Mouse (Mus musculus): ENCODE measurements around the gene Itfg2.

Gene Itfg2

DNA sequence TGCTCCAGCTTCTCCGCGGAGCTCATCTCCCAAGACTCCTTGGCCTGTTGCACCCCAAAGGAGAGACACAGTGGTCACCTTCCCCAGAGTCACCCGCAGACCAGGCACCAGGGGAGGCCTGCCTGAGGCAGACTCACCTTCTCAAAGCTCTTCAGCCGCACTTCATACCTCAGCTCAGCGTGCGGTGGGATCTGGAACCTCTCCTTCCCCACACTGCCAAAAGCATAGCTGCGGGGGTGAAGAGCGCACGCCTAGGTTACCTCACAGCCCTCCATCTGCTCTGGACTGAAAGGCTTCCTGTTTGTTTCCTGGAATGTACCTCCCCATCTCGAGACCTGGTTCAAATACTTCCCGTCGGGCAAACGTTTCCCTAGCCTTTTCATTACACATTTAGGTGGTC is 8.8 kb upstream of the Itfg2 start:
- DNase-seq (ENCODE audit: low spot score) = no peak

DNA sequence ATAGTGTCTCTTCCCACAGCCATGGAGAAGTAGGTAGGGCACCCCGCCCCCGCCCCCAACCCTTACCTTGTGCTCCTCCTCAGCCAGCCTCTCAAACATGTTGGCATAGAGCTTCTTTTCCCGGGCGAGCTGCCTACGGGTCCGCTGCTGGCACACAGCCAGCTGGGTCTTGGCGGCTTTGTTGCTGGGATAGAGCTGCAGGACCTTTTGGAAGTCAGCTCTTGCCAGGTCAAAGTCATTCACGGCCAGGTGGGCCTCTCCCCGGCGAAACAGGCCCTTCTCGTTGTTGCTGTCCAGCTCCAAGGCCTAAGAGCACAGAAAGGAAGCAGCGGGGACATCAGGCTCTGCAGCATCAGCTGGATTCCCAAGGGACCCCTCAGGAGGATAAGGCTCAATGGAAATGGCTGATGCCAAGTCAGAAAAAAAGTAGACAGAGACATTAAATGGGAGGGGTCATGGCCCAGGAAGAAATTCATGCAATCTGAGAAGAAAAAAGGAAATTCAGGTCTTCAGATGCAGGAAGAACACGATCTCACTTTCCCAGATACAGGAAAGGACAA is 7.7 kb upstream of the Itfg2 start:
- no peak for DNase-seq (ENCODE audit: low spot score)

GRCm38 (mm10) chr6:128429826-128430225 is 5.1 kb upstream of the Itfg2 start:
- no peak for DNase-seq (ENCODE audit: low spot score)

DNA sequence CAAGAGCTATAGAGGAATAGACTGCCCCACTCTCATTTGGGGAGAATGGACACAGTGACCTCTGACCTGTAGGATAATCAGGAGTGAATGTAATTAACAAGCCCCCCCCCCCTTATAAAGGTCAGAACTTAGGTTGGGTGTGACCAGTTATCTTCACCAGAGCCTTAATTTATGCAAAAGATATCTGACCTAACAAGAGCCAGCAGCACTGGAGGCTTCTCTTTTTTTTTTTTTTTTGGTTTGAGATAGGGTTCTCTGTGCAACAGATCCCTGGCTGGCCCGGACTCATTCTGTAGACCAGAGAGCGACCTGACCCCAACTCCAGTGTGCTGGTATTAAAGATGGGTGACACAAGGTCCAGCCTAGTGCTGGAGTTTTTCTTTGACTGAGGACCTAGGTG is 4.6 kb upstream of the Itfg2 start:
- DNase-seq (ENCODE audit: low spot score) = no peak

DNA sequence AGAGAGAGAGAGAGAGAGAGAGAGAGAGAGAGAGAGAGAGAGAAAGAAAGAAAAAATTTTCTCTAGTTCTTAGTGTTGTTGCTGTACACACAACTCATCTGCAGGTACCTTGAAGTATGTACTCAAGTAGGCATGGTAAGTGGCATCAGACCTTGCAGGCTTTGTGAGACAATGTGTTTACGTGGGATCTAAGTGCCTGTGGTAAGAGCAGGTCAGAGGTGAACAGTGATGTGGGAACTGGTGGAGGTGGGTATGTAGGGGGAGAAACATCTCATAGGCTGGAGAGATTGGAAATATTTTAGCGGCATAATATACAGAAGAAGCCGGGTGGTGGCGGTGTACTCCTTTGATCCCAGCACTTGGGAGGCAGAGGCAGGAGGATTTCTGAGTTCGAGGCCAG is 2.8 kb upstream of the Itfg2 start:
- no peak for DNase-seq (ENCODE audit: low spot score)

- no peak for DNase-seq (ENCODE audit: low spot score)
Observed at GRCm38 (mm10) chr6:128425046-128425445, 315 bp upstream of the Itfg2 start.

DNA sequence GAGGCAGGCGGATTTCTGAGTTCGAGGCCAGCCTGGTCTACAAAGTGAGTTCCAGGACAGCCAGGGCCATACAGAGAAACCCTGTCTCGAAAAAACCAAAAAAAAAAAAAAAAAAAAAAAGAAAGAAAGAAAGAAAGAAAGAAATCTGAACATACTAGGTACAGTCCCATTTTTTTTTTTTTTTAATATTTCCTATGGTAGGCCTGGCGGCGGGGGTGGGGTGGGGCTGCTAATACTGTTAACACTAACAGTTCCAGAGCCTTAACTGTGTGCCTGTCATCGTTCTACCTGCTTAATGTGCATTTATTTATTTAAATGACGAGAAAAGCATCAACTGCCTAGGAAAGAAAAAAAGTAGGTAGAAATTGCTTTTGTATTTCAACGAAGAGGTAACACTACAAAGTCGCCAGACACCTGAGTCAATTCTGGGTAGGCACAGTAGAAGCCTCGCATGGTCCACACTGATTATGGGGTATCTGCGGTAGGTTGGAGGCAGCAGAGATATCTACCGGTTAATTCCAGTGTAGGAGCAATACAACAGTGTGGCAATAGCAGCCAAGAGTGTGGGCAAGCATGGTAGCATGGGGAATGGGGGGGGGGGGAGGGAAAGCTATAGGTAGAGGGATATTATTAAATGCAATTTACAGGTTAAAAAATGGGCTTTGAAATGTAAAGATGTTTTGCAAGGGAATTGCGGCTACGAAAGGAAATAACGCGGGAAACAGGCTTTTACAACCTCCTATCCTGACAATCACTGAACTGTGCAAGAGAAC is 1.0 kb downstream of the Itfg2 start:
- no peak for DNase-seq (ENCODE audit: low spot score)

- DNase-seq (ENCODE audit: low spot score) = no peak
Observed at GRCm38 (mm10) chr6:128421480-128421879, 3.3 kb downstream of the Itfg2 start.

GRCm38 (mm10) chr6:128421036-128421435 is 3.7 kb downstream of the Itfg2 start:
- DNase-seq (ENCODE audit: low spot score) = no peak

DNA sequence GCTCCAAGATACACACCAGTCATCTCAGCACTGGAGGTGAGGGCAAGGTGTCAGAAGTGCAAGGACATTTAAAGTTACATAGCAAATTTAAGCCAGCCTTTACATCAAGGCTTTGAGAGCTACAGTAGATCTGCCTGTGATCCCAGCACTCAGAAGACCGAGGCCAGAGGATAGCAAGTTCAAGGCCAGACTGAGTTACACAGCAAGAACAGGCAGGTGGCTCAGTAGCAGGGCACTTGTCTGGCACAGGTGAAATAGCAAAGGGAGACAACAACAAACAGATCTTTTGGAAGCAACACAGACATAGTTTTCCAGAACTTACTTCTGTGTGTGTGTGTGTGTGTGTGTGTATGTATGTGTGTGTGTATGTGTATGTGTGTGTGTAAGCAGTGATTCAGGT is 6.7 kb downstream of the Itfg2 start:
- no peak for DNase-seq (ENCODE audit: low spot score)

- no peak for DNase-seq (ENCODE audit: low spot score)
Observed at GRCm38 (mm10) chr6:128416169-128416568, 8.6 kb downstream of the Itfg2 start.

- DNase-seq (ENCODE audit: low spot score) = peak; percentile 75
Observed at GRCm38 (mm10) chr6:128411115-128411514, 13.6 kb downstream of the Itfg2 start.

DNA sequence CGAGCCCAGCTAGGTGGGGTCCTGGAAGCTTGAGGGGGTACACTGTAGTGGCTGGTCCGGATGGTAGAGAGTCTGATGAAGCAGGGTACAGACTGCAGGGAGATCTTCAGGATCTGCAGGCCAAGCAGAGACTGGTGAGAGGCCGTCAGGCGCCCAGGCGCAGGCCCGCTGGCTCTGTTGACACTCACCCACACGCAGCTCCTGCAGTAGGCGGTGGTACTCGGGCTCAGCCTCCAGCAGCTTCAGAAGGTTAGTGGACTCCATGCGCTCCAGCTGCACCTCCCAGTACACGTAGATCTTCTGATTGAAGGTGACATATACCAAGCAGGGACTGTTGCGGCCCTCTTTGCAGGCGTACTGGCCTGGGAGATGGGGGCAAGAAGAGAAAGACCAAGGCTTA is 14.4 kb downstream of the Itfg2 start:
- DNase-seq (ENCODE audit: low spot score) = no peak

GRCm38 (mm10) chr6:128408544-128409125 is 16.1 kb downstream of the Itfg2 start:
- no peak for DNase-seq (ENCODE audit: low spot score)

GRCm38 (mm10) chr6:128404708-128405107 is 20.0 kb downstream of the Itfg2 start:
- DNase-seq (ENCODE audit: low spot score) = no peak

DNA sequence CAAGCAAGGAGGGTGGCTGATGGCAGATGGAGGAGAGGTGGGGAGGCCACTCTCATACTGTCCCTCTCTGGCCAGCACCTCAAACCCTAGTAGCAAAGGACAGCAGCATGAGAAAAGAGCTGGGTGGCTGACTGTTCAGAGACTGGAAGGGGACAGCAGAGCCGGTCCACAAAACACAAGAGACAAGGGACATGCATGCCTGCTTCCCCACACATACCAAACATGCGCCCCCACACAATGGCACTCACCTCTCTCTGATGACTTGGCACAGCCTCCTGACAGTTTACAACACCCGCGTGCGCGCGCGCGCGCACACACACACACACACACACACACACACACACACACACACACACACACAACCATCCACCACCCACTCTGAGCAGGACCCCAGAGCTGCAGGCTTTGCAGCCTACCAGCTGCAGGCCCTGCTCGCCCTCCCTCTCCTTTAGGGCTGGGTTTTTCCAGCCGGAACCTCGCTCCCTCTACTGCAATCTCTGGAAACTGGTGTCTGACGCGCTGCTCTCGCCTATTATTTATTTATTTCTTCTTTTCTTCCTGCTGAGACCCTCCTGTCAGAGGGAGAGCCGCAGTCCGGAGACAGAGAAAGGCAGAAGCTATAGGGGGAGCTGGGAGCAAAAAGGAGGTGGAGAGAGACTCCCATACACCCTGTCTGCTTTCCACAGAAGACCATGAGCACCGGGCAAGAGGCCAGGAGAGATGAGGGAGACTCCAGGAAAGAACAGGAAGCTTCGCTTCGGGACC is 25.1 kb downstream of the Itfg2 start:
- peak; percentile 27 for DNase-seq (ENCODE audit: low spot score)

DNA sequence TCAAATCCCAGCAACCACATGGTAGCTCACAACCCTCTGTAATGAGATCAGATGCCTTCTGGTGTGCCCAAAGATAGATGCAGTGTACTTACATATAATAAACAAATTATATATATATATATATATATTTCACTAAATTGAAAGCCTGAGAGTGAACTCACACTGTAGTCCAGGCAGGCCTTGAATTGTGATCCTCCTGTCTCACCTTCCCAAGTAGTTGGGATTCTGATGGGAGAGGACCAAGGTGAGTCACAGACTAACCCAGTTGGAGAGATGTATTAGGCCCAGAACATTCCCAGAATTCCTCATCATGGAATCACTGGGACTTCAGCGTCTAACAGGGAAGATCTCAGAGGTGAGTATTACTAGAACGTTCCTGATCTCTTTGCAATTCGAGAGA is 25.7 kb downstream of the Itfg2 start, which contains the start of gene Nrip2:
Gene Nrip2, plus strand, starts transcription at position 301 of the 400 bp plus-strand sequence.
- no peak for DNase-seq (ENCODE audit: low spot score)

GRCm38 (mm10) chr6:128397574-128398261 is 27.0 kb downstream of the Itfg2 start:
- no peak for DNase-seq (ENCODE audit: low spot score)

GRCm38 (mm10) chr6:128390683-128391082 is 34.0 kb downstream of the Itfg2 start:
- no peak for DNase-seq (ENCODE audit: low spot score)

DNA sequence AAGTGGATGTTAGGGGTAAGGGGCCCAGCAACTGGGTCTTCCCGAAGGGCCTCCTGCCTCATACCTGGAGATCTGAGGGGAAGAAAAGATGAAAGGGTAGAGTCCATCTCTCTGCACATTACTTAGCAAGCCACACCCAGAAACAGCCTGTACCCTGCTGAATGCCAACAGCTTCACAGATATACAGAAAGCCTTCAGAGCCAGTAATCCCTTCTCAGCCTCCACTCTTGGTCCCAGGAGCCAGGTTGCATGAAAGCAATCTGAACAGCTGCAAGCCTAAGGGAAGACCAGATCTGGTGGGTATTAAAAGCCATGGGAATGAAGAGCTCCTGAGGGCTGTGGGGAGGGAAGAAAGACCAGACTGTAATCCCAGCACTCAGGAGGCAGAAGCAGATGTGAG is 35.5 kb downstream of the Itfg2 start:
- no peak for DNase-seq (ENCODE audit: low spot score)

DNA sequence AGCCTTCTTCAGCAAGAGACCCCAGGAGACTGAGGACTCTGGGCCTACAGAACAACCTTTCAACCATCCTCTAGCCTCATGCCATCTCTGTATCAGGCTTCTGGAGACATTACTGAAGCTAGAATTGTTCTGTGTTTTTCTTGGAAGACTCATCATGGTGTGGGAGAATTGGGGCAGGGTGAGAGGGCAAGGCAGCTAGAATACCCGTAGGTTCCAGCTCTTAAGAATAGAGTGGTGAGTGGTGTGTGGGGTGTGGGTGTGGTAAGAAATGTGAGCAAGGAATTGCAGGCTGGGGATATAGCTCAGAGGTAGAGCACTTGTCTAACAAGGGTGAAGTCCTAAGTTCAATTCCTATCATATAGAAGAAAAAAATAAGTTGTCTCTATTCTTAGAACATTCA is 39.7 kb downstream of the Itfg2 start:
- no peak for DNase-seq (ENCODE audit: low spot score)

- no peak for DNase-seq (ENCODE audit: low spot score)
Observed at GRCm38 (mm10) chr6:128383752-128384151, 41.0 kb downstream of the Itfg2 start.

All from ovary, postnatal 10 days (tissue).